Mouse (Mus musculus) cerebellum, adult 8-10 months (tissue): ENCODE results near the gene Scube3.
"Not testable (repeated sequence)": the region's sequence is repeated elsewhere in the genome, so short reads cannot be mapped to it uniquely, and the experiment has no call there.

Experiments used
- DNase-seq: peaks from one replicate; pipeline ENCODE4 v3.0.0; 2022

The Scube3 gene

DNA sequence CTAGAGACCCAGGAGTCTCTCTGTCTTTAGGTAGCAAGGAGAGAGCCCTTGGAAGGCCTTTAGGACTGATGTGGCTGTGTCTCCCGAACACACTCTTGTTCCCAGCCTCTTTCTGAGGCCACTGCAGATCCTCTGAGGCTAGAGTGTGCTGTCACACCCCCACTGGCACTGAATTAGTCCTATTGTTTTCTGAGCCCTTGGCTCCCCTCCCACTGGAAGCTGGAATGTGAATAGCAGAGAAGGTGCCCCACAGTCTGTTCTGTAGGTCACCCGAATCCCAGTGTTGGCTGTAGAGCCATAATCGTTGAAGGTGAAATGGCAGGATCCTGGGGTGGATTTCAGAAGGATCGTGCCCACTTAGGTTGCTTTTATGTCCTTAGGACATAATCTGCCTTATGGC, 38.4 kb downstream of the Scube3 start:
- no peak for DNase-seq

DNA sequence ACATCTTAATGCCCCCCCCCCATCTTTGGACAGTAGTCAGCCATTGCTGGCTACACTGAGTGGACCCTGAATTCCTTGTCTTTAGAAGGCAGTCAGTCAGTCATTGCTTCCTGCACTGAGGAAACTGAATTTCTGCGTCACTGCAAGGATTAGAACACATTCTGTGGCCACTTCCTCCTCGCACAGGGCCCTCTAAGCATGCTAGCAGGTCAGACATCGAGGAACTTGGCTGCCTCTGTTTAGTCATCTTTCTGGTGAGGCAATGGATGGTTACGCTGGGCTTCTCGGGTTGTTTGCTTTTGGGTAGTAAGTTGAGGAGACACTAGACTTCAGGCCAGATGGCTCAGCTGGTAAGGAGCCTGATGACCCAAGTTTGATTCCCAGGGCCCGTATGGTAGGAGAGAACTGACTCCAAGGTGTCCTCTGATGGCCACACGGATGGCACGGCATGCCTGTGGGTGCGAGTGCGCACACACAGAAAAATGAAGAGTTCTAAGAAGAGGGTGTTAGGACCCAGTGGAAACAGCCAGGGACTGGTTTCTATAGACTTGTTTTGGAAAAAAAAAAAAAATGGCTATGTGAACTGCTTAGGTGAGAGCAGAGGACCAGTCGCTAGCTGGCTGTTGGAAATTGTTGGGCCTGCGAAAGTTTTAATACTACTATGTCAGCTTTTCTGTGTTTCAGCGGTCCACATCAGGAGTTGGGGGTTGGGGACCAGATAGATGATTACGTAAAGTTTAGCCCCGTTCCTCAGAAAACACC, 39.0 kb downstream of the Scube3 start:
- no peak for DNase-seq

DNA sequence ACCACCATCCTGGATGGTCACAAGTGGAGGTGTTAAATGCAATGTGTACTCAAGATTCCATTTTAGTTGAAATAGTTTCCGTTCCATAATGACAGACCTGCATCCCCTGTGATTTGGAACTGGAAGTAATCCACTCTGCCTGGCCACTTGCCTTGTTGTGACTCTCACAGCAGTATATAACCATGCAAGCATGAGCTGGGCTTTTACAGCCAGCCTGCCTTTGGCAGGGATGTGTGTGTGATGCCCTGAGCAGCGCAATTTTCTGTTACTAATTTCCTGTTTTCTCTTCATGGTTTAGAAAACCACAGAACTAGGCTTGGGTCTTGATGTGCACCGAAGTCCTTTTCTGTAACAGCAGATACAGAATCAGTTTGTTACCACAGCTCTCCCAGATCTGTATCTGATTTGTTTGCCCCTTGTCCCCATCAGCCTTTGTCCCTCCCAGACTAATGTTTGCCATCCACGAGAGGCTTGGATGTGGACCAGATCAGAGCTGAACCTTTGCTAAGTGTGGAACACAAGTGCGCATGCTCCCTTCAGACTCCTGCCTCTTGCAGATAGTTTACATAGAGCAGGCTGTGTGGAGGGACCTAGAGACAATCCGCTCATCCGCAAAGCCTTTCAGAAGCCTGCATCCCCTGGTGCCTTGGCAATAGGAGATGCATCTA, 43.2 kb downstream of the Scube3 start:
- DNase-seq, result no peak

DNA sequence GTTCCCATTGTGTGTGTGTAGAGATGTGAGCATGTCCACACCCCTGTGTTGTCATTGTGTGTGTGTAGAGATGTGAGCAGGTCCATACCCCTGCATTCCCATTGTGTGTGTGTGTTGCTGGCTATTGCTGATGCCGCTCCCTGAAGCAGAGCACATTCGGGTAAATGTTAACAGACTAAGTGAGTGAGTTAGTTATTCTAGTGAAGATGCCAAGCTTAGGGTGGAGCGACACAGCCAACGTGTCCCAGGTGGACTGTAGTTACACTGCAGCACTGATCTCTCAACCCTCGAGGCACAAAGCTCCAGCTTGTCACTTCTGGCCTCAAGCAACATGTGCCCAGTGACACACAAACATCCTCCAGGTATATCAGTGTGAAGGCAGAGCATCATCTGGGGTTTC, 46.4 kb downstream of the Scube3 start:
- no peak for DNase-seq

DNA sequence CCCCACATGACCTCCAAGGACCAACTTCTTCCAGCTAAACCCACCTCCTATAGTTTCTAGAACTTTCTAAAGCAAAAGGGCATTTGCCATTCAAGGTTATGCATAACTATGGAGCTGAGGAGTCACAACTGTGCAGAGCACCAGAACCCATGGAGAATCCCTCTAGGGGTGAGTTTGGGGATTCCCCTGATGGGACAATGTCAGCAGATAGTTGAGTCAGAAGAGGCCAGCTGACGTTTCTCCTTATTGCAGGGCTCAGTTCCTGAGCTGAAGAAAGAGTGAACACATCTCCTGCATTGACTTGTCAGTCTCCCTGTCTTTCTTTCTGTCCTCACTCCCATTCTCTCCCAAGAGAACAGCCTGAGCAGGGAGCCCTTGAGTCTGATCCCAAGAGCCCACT, 50.8 kb downstream of the Scube3 start:
- DNase-seq, result no peak

DNA sequence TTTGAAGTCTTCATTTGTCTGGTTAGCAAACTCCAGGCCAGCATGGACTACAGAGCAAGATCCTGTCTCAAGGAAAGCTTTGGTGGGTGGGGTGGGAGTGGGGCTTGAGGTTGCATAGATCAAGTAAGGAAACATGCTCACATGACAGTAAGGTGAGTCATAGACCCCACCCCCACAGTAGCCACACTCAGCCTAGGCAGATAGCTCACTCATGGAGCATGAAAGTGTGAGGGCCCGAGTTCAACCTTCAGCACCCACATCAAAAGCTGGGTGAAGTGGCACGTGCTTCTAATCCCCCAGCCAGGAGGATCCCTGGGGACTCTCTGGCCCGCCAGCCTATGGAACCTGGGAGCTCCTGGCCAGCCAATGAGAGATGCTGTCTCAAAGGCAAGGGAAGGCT, 51.6 kb downstream of the Scube3 start:
- DNase-seq, result no peak

DNA sequence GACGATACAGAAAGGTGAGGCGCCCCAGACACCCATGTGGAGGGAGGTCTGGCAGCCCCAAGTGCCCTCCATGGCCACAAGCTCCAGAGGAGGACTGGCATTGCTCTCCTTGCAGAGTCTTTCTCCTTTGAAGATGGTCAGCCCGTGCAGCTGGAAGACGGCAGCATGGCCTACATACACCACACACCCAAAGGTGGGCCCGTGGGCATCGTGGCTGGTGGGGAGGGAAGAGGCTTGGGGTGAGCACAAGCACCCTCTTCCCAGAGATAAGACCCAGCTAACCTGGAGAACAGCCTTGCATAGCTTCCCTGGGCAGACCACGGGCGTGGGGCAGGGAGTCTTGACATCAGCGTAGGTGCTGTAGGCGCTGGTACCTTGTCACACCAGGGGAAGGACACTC, 53.1 kb downstream of the Scube3 start:
- DNase-seq, result no peak

DNA sequence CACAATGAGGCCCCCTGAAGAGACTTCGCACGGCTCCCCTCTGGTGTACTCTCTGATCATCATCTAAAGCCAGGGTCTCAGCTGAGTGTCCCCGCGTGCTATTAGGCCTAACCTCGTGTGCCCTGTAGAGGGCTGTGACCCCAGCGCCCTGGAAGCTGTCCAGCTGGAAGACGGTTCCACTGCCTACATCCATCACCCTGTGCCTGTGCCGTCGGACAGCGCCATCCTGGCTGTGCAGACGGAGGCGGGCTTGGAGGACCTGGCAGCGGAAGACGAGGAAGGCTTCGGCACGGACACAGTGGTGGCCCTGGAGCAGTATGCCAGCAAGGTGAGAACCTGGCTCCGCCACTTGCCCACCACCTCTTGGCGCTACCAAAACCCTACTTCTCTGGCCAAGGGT, 55.7 kb downstream of the Scube3 start:
- DNase-seq, result no peak

DNA sequence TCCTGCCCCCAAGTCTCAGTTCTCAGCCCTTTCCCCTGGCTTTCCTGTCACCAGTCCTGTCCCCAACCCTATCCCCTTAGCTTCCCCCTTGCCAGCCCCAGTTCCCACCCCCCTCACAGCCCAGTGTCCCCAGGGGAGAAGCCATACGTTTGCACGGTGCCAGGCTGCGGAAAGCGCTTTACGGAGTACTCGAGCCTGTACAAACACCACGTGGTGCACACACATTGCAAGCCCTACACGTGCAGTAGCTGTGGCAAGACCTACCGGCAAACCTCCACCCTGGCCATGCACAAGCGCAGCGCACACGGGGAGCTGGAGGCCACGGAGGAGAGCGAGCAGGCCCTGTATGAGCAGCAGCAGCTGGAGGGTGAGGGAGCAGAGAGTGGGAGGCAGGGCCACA, 60.0 kb downstream of the Scube3 start:
- no peak for DNase-seq

DNA sequence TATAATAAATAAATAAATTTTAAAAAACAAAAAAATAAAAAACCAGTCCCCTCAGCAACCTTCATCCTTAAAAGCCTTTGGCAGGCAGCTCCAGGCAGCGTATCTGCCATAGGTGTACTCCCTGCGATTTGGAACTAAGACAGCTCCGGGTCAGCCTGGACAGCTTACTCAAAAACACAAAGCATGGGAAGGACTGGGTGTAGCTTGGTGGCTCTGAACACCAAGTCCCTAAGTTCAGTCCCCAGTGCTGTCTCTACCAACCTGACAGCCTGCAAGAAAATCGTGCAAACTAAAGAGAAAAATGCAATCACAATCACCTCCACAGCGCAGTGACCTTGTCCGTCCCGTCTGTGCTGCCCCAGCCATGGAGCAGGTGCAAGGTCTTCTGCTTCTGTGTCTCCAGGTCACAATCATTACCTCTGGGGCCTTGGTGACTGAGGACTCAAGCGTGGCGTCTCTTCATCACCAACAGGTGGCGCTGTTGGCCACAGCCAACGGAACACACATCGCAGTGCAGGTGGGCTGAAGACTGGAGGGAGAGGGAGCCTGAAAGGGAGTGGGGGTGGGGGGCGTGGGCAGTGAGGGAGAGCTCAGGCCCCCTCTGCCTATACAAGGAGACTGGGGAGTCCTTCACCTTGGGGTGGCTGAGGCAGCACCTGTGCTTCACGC, 62.2 kb downstream of the Scube3 start:
- peak; percentile 48 for DNase-seq

DNA sequence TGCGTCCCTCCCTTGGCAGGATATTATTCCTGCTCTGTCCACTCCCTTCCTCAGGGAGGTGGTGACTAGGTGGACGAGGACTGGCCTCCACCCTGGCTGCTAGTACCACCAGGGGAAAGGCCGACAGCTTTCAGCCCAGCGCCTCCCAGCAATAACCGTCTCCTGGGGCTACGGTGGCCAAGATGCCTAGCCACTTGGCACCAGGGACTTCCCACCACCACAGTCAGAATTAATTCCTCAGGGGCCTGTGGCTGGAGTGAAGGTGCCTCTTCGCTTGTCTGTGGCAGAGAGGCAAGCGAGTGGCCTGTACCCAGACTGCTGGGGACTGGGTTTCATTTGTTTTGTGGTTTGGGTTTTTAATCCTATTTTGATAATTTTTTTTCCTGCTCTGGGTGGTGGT, 63.5 kb downstream of the Scube3 start:
- DNase-seq, result no peak

DNA sequence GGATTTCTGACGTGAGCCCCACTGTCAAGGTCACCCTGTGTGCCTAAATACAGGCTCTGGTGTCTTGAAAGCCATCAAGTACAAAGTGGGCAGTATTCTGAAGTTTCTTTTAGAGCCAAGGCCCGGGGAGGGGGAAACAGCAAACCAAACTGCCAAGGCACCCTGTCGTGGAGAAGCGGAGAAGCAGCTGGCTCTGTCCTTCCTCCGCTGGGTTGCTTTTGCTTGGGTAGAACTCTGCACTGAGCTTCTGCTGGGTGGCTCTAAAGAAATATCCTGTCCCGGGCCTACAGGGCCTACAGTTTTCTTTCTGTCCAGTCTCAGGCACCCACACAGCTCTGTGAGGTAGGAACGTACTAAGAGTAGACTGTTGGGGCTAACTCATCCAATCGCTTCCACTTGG, 65.2 kb downstream of the Scube3 start:
- no peak for DNase-seq

DNA sequence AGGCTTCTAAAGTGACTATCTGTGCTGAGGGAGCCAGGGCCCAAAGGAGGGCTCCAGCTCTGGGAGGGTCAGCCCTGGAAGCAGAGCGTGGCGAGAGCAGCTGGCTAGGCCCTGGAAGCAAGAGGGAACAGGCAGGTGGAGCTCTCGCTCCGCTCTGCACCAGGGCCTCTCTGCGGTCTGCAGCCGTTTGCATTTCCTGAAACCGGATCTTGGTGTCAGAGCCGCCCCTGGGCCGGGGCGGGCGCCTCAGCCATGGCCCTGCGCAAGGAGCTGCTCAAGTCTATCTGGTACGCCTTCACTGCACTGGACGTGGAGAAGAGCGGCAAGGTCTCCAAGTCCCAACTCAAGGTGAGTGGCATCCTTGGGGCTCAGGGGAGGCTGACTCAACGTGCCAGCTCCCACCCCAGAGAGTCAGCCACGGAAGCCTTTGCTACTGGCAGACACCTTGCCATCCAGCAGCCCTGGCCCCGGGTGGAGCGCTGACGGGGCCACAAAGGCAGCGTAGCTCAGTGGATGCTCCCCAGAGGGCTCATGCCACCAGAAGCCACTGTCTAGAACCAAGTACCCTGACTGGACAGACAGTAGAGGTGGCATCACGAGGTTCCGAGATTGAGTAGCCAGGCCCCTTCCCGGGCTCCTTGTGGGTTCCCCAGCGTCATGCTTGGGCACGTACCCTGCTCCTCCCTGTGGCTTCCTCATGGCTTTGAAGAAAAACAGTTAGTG, 65.8 kb downstream of the Scube3 start, which contains the start of gene Def6:
Gene Def6 (plus strand): TSS at position 188 of the 723 bp plus-strand sequence.
- DNase-seq, result no peak

DNA sequence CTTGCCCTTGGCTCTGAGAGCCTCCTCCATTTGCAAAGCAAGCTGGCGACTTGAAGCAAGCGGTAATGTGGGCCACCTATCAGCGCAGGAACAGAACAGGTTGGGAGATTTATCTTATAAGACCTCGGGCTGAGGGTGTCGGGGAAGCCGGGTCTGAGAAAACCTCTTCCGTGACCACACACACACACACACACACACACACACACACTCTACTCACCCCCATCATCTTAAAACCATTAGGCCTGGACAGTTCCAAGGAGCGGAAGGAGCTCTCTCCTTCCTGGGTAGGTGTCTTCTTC, 66.3 kb downstream of the Scube3 start:
- DNase-seq, result no peak

DNA sequence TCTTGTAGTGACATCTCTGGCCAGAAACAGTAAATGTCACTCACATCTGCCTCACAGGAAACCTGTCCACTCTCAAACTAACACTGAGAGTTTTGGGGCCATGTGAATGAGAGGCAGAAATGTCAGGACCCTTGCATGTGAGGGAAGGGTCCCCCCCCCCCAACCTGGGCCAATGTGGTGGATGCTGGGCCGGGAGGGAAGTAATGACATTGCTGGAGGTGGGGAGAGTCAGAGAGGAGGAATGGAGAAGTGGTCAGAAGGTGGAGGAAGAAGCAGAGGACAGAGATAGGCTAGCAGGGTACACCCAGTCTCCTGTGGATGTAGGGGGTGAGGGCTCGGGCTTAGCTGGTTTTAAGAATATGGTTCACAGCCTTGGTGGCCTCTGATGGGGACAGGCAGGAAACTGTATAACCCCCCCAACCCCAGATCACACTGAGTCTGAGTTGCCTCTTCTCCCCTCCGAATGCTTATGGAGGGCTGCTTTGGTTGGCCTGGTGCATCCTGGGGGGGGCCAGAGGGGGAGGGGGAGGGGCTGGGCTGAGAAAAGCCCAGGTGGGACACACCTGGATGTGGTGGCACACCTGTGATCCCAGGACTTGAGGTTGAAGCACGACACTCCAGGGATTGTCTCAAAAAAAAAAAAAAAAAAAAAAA, 67.6 kb downstream of the Scube3 start:
- no peak for DNase-seq

DNA sequence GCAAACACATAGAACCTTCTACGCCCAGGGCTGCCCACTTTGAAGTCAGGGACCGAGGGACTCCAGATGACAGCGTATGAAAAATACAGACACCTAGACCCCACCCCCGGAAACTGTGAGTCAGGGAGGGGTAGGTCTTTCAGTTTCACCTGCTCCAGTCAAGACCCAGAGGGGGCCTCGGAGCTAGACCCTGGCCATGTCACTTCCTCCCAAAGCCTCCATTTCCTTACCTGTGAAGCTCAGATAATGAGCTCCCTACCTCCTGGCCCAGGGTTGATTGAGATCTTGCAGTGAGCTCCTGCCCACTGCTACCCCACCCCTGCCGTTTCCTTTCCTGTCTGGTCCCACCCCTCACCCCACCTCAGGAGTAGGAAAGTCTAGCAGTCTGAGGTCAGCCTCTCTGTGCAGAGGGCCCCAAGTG, 70.0 kb downstream of the Scube3 start:
- DNase-seq, result no peak

DNA sequence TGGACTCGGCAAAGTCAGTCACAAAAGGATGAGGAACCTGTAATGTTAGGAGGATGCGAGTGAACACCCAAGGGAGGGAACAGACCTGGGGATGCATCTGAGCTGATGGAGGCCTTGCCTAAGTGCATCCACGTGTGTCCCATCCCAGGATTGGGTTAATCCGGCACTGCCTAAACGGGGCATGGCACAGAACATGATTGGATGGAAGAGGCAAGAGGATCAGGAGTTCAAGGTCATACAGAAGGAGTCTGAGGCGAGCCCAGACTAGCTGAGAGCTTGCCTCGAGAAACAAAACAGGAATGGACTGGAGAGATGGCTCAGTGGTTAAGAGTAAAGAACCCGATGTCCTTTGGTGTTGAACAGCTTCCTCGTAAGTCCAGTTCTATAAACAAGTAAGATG, 70.5 kb downstream of the Scube3 start:
- DNase-seq, result no peak

DNA sequence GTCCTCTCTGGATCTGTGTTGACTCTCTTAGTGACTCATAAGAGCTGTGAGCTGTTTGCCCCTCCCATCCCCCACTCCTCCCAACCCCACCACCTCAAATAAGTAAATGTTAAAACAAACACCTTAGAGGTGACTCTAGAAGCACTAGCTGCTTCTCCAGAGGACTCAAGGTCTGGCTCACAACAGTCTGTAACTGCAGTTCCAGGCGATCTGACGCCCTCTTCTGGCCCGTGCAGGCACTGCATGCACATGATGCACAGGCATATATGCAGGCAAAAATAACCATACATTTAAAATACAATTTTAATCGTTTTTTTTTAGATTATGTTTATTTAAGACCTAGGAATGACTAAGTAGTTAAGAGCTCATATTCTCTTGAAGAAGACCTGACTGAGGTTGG, 71.3 kb downstream of the Scube3 start:
- no peak for DNase-seq

DNA sequence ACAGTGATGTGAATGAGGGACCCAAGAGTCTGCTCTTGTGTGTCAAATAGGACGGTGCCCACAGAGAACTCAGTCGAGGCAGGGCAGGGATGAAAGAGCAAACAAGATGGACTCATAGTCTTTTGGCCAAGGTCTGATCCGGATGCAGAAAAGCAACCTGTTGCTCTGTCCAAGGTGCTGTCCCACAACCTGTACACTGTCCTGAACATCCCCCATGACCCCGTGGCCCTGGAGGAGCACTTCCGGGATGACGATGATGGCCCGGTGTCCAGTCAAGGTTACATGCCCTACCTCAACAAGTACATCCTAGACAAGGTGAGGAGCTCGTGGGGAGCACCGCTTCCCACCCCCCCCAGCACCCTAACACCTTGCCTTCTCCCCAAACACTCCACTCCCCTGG, 74.8 kb downstream of the Scube3 start:
- DNase-seq, result no peak

DNA sequence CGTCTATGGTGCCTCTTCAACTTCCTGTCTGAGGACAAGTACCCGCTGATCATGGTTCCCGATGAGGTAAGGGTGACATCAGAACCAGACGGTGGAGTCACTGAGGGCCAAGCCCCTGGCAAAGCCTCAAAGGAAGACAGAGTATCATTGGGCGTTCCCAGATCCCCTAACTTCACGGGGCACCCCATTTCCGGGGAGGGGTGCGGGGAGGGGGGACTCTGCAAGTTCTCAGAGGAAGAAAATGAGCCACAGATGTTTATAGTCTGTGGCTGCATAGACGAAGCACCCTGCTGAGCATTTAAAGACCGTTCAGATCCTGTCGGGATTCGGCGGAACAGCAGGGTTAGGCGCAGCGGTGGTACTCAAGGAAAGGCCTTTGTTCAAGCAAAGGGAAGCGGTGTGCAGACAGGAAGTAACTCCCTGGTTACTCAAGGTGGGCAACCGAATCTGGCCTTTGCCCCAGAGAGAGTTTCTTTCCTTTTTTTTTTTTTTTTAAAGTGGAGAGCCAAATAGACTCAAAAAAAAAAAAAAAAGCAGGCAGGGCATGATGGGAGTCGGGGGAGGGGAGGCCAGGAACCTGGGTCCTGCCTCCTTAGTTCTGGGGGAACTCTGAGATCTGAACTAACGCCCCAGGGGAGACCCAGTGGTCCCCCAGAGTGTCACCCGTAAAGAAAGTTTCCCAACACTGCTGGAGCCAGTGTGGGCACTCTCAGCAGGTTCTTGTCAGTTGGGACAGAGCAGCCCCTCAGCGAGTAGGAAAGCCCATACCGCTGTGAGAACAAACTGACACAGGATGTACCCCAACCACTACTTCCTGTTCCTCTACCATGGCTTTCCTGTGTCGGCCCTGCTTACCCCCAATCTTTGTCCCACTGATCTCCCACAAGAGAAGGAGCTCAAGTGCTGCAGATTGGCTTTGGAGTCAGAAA, 76.0 kb downstream of the Scube3 start:
- no peak for DNase-seq

DNA sequence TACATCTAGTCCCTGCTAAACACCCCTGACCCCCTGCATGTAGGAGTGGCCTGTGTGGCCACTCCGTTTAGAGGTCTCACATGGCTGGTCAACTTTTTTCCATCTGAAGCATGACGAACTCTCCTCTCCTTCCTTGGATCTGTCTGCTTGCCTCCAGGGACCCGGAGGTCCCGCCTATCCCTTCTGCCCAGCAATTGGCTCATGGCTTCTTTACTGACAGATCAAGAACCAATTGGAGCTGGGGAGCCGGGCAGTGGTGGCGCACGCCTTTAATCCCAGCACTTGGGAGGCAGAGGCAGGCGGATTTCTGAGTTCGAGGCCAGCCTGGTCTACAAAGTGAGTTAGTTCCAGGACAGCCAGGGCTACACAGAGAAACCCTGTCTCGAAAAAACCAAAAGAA, 80.5 kb downstream of the Scube3 start:
- not testable (repeated sequence) for DNase-seq
